Mouse (Mus musculus) urinary bladder, postnatal 25 days (tissue): ENCODE measurements at regions not wholly inside any gene's neighbourhood (a gene's known extent, or its start where the extent isn't known, plus 50 kb on each side); places are given as distances from the start of the nearest gene placed in this dataset.

Experiments
- DNase-seq: peaks from one replicate; pipeline ENCODE4 v3.0.0; 2022; ENCODE audit warnings: low spot score

DNA sequence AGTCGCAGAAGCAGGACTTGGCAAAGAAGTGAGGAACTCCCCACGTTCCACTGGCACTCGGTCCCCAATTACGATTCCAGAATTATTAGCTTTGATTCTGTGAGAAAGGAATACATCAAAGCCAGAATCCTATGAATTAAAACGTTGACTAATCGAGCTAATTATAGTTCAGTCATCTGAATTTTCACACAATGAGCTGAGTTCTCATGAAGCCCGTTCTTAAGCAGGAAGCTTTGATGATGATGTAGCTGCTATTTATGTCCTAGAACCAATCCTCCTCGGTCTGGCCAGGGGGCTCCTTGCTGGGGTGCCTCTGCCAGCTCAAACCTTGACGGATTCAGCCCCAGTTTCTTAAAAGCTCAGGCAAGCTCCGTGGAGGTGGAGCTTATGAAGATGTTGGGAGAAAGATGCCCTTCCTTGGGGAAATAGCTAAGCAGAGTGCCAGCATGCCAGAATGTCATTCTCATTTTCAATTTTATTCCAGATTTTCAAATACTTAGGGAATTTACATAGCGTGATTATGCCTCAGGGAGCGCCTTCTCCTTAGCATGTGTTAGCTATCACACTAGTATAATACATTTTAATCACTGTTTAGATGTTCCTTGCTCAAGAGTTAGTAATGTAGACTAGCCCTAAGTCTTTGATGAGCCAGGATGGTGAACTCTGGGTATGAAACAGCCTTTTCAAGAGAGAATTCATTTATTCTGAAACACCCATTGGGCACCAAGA lies 65.5 kb upstream of the Ppm1b start:
- DNase-seq, result no peak

DNA sequence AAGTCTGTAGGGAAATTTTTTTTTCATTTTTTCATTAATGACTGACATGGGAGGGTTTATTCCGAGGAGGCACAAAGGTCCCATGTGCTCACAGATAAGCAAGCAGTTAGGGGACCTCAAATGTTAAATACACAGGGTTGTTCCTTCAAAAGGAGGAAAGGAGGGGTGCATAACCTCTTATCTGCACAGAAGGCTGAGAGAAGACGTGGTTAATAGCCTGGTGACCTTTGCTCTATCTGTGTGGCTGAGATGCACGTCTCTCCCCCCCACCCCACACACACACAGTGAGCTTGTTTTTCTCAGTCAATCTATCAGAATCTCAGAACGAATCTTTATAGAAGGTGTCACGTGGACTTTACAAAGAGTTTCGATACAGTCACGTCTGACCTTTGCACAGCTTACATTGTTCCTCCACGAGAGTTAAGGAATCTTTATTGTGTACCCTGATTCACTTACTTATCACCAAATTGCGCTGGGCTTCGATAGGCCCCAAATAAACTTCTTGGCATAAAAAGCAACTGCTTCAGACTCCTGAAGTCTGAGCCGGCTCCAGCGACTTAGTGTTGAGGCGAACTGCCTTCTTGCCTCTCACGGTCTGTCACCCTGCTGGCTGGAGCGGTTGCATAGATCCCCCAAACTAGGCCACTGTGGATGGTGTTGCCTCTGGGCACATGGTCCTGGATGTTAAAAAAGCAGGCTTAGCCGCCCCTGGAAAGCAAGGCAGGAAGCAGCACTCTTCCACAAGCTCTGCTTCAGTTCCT lies 63.1 kb upstream of the Ppm1b start:
- DNase-seq, result no peak

DNA sequence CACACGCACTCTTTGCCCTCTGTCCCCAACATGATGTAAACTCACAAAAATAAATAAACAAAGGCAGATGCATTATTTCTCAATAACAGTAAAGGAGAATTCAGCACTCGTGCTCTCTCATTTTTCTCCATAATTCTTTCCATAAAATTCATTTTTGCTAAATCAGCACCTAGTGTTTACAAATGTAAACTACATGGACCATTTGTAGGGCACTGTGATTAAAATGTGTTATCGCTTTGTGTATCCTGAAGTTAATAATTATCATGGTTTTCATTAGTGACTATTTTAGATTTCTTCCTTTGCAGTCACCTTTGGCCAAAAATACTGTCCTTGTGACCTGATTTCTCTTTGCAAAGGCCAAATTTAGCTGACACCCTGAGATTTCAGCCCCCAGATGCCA lies 61.0 kb upstream of the Ppm1b start:
- no peak for DNase-seq

DNA sequence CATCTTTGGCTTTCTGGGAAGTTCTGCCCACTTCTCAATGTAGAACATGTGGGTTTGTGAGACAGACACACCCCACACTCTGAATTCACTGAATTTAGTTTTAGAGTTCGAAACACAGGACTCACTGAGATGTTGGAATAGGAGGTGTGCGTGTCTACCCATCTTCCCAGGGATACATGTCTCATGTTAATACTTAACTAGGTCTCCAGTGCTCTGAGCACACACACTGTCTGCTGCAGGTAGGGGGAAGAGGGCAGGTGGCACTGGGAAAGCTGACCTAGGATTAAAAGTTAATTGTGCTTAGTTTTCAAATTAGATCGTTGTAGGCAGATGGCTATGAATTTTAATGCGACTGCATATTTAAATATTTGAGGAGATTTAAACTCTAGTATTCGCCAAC lies 60.0 kb upstream of the Ppm1b start:
- no peak for DNase-seq

DNA sequence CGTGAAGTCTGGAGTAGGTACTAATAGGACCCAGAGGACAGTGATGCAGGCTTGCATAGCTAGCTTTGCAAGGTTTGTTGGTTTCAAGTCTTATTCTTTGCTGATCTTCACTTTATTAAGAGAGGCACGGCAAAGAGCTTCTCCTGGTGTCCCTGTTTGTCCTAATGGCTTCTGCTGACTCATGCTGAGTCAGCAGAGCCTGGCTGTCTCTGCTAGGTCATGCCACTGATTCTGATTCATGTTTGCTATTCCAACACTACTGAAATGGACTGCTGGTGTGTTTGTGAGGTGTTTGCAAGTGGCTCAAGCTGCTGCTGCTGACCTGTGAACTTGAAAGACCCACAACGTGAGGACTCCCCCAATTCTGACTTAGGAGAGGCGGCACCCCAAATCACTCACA lies 58.1 kb upstream of the Ppm1b start:
- DNase-seq, result no peak

DNA sequence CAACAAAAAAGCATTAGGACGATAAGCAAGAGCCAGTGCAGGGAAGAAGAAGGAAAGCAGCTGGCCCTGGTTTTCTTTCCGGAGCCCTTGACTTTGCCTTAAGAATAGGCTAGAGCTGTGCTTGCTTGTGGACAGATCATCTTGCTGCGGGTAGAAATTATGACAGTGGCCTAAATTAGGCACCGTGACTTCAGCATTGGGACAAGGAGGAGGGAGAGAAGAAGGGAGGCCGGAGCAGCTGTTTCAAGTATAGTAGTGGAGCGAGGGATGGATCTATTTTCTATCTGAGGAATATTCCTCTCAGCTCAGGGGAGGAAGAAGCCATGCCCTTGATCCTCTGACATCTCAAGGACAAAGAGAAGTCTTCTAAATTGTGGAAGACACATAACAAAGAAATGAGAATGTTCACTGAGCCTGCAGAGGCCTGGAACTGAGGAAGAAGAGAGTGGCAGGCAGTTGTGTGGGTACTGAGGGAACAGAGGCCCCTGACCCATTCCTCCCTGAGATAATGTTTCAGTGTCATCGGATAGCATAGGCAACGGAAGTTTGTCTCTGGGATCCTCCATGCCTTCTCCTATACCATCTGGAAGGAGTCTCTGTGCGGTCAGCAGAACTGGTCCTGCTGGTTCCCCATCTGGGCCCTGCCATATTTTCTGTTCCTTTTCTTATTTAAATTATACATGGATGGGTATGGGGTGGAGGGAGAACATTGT lies 52.8 kb upstream of the Ppm1b start:
- no peak for DNase-seq
